Mouse (Mus musculus): ENCODE data around the gene Limch1. TPM values are rescaled to one million over a fixed set of nuclear protein-coding genes. Genes with fewer than 3 reads are reported as not detected.

Gene Limch1
- polyA plus RNA-seq (2012; rRNA removed) (0.29 and 0.54 TPM in 2 replicates), polyA plus RNA-seq (2014; fragmentation: Nextera tagmentation; extraction: Ambion mirVana) (1.1 and 1.2 TPM in 2 replicates)

DNA sequence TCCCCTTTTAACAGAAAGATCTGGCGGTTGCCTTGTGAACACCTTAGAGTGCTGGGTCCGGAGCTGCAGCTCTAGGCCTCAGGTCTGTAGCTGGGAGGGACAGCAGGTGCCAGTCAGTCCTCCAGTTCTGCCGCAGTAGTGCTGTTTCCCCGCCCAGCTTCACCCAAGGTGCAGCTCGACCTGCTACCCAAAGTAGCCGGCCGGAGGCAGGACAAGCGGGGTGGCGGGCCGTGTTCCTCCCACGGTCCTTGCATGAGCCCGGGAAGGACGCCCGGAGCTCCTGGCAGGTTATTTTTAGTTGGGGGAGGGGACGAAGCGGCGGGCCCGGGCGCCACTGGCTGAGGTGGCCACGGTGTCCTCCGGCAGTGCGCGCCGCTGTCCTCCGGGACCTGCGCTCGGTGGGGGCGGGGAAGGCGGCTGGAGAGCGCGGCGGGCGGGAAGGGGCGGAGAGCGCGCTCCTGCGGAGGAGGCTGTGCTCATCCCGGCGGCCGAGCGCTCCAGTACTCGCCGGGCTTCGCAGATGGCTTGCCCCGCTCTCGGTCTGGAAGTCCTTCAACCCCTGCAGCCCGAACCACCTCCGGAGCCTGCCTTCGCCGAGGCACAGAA lies at the start of gene Limch1:
Gene Limch1, plus strand, starts transcription at position 438 of the 606 bp plus-strand sequence.
- H3K4me1 ChIP-seq (replicated peaks; ENCODE audit: control insufficient read depth in 2 of 2, insufficient read depth in 2 of 2, low read length in 1 of 2): no peaks in the 10 kb centered on the region
- no peaks in the 10 kb centered on the region for H3K36me3 ChIP-seq (replicated peaks; ENCODE audit: control insufficient read depth, insufficient read depth, low read depth)
- no peak for TF ChIP-seq CTCF (IDR thresholded peaks at IDR 0.05; ENCODE audit: low read depth)
- no peak for TF ChIP-seq EP300 (IDR thresholded peaks at IDR 0.05; ENCODE audit: low read depth)
- H3K4me2 ChIP-seq (ENCODE audit: low read depth): peak within 1 kb of the TSS; percentile 54
- H3K27me3 ChIP-seq (ENCODE audit: control insufficient read depth, insufficient read depth, low read length): peaks cover 16% of the 10 kb centered on the region
- DNase-seq (ENCODE audit: low read depth in 3 of 3, low spot score in 3 of 3): no peak
- peak within 1 kb of the TSS; percentile 21 to 35 for H3K4me3 ChIP-seq (ENCODE audit: insufficient read depth in 1 of 2, low read depth in 2 of 2, low read length in 2 of 2)
- H3K9me3 ChIP-seq (ENCODE audit: control insufficient read depth, low read length): no peaks in the 10 kb centered on the region
- H3K9ac ChIP-seq (replicated peaks): no peak within 1 kb of the TSS
- no peak within 1 kb of the TSS for H3K27ac ChIP-seq
- 4% methylated on average over 40 of the region's 50 CpGs for WGBS (ENCODE audit: insufficient replicate concordance)
- ATAC-seq (ENCODE audit: insufficient read depth): no peak

DNA sequence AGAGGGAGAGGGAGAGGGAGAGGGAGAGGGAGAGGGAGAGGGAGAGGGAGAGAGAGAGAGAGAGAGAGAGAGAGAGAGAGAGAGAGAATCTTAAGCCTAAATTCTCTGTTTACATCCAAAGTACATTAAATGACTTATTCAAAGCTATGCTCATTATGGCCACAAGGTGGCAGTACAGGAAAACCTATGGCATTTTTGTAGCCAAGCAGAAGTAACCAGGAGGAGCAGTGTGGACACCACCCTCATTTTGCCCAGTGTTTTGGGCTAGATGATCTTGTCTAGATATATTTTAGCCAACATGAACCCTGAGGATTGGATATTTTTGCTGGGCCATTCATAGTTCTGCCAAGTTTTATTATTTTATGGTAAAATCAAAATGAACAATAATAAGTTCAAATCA lies 48.5 kb upstream of the Limch1 start:
- Histone ChIP-seq H3K4me3 (ENCODE audit: insufficient read depth in 1 of 2, low read depth in 2 of 2, low read length in 2 of 2) (no peak overlapping the region), H3K27me3 (ENCODE audit: control insufficient read depth, insufficient read depth, low read length) (no peaks in the 10 kb centered on the region), H3K4me1 (replicated peaks; ENCODE audit: control insufficient read depth in 2 of 2, insufficient read depth in 2 of 2, low read length in 1 of 2) (no peaks in the 10 kb centered on the region), H3K4me2 (ENCODE audit: low read depth) (no peak overlapping the region), H3K9ac (replicated peaks) (no peak overlapping the region), H3K27ac (no peak overlapping the region), H3K9me3 (ENCODE audit: control insufficient read depth, low read length) (no peaks in the 10 kb centered on the region), H3K36me3 (replicated peaks; ENCODE audit: control insufficient read depth, insufficient read depth, low read depth) (no peaks in the 10 kb centered on the region)
- ATAC-seq (ENCODE audit: insufficient read depth): no peak
- peak in 2 of 3 experiments; percentile 12 to 17 for DNase-seq (ENCODE audit: low read depth in 3 of 3, low spot score in 3 of 3)
- TF ChIP-seq EP300 (IDR thresholded peaks at IDR 0.05; ENCODE audit: low read depth) (no peak), CTCF (IDR thresholded peaks at IDR 0.05; ENCODE audit: low read depth) (peak; percentile 75)

GRCm38 (mm10) chr5:66699911-66700310 lies 45.7 kb upstream of the Limch1 start:
- Histone ChIP-seq H3K27me3 (ENCODE audit: control insufficient read depth, insufficient read depth, low read length) (no peaks in the 10 kb centered on the region), H3K27ac (no peak overlapping the region), H3K4me3 (ENCODE audit: insufficient read depth in 1 of 2, low read depth in 2 of 2, low read length in 2 of 2) (no peak overlapping the region), H3K9me3 (ENCODE audit: control insufficient read depth, low read length) (no peaks in the 10 kb centered on the region), H3K36me3 (replicated peaks; ENCODE audit: control insufficient read depth, insufficient read depth, low read depth) (no peaks in the 10 kb centered on the region), H3K4me2 (ENCODE audit: low read depth) (no peak overlapping the region), H3K9ac (replicated peaks) (no peak overlapping the region), H3K4me1 (replicated peaks; ENCODE audit: control insufficient read depth in 2 of 2, insufficient read depth in 2 of 2, low read length in 1 of 2) (no peaks in the 10 kb centered on the region)
- no peak for DNase-seq (ENCODE audit: low read depth in 3 of 3, low spot score in 3 of 3)
- WGBS (ENCODE audit: insufficient replicate concordance): 55% methylated on average over 6 of the region's 6 CpGs
- no peak for ATAC-seq (ENCODE audit: insufficient read depth)
- TF ChIP-seq CTCF (IDR thresholded peaks at IDR 0.05; ENCODE audit: low read depth): no peak
- no peak for TF ChIP-seq EP300 (IDR thresholded peaks at IDR 0.05; ENCODE audit: low read depth)

GRCm38 (mm10) chr5:66701951-66702350 lies 43.7 kb upstream of the Limch1 start:
- Histone ChIP-seq H3K4me1 (replicated peaks; ENCODE audit: control insufficient read depth in 2 of 2, insufficient read depth in 2 of 2, low read length in 1 of 2) (no peaks in the 10 kb centered on the region), H3K4me2 (ENCODE audit: low read depth) (no peak overlapping the region), H3K27me3 (ENCODE audit: control insufficient read depth, insufficient read depth, low read length) (no peaks in the 10 kb centered on the region), H3K9ac (replicated peaks) (no peak overlapping the region), H3K9me3 (ENCODE audit: control insufficient read depth, low read length) (no peaks in the 10 kb centered on the region), H3K36me3 (replicated peaks; ENCODE audit: control insufficient read depth, insufficient read depth, low read depth) (no peaks in the 10 kb centered on the region), H3K4me3 (ENCODE audit: insufficient read depth in 1 of 2, low read depth in 2 of 2, low read length in 2 of 2) (no peak overlapping the region), H3K27ac (no peak overlapping the region)
- no peak for TF ChIP-seq CTCF (IDR thresholded peaks at IDR 0.05; ENCODE audit: low read depth)
- no peak for TF ChIP-seq EP300 (IDR thresholded peaks at IDR 0.05; ENCODE audit: low read depth)
- 58% methylated on average over 4 of the region's 4 CpGs for WGBS (ENCODE audit: insufficient replicate concordance)
- no peak for ATAC-seq (ENCODE audit: insufficient read depth)
- DNase-seq (ENCODE audit: low read depth in 3 of 3, low spot score in 3 of 3): no peak

DNA sequence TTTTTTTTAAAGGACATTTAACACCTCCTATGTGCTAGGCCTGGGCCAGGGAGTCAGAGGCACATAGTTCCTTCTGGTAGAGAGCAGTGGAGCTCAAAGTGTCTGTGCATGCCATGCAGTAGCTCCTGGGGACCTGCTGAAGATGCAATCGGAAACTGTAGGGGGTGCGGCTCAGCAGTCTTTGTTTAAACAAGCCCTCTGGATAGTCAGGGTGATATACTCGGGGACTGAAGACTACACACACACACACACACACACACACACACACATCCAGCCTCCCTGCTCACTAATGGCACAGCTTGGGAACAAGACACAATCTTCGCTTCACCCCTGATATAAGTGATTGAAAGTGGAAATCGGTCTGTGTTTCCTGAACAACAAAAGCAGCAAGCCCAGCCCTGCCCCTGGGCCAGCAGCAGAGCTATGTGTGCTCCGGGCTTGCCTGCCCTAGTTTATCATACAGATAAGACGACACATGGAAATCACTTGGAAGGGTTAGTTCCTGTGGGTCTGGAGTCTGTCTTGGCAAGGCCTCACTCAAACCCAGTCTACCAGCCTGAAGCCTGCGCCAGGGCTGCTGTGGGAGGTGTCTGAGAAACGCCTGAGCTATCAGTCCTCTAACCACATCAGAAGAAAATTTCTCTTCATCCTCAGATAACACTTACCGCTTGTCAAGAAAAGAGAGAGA lies 42.2 kb upstream of the Limch1 start:
- Histone ChIP-seq H3K27ac (no peak overlapping the region), H3K4me1 (replicated peaks; ENCODE audit: control insufficient read depth in 2 of 2, insufficient read depth in 2 of 2, low read length in 1 of 2) (no peaks in the 10 kb centered on the region), H3K27me3 (ENCODE audit: control insufficient read depth, insufficient read depth, low read length) (no peaks in the 10 kb centered on the region), H3K4me2 (ENCODE audit: low read depth) (no peak overlapping the region), H3K9ac (replicated peaks) (no peak overlapping the region), H3K4me3 (ENCODE audit: insufficient read depth in 1 of 2, low read depth in 2 of 2, low read length in 2 of 2) (no peak overlapping the region), H3K36me3 (replicated peaks; ENCODE audit: control insufficient read depth, insufficient read depth, low read depth) (no peaks in the 10 kb centered on the region), H3K9me3 (ENCODE audit: control insufficient read depth, low read length) (no peaks in the 10 kb centered on the region)
- TF ChIP-seq CTCF (IDR thresholded peaks at IDR 0.05; ENCODE audit: low read depth) (no peak), EP300 (IDR thresholded peaks at IDR 0.05; ENCODE audit: low read depth) (no peak)
- 21% methylated on average over 10 of the region's 10 CpGs for WGBS (ENCODE audit: insufficient replicate concordance)
- DNase-seq (ENCODE audit: low read depth in 3 of 3, low spot score in 3 of 3) (no peak), ATAC-seq (ENCODE audit: insufficient read depth) (no peak)

Data from liver, embryonic 14.5 days (tissue).